Mouse (Mus musculus) G1E (cell line): ENCODE results near the gene Ppp2ca.

ENCODE experiments used
- CTCF ChIP-seq: IDR thresholded peaks from 2 replicates; pipeline ENCODE4 v1.5.1; 2012; ENCODE audit warnings: low read depth, low read length, inconsistent platforms, mixed read lengths
- POLR2AphosphoS5 ChIP-seq: IDR thresholded peaks from 2 replicates; pipeline ENCODE4 v1.6.1; 2012; ENCODE audit warnings: low read depth, low read length, inconsistent platforms; ENCODE audit not compliant: insufficient replicate concordance
- TAL1 ChIP-seq: conservative IDR thresholded peaks from 2 replicates; pipeline ENCODE4 v1.6.1; 2012; ENCODE audit warnings: low read depth, low read length, inconsistent platforms, mixed read lengths

DNA sequence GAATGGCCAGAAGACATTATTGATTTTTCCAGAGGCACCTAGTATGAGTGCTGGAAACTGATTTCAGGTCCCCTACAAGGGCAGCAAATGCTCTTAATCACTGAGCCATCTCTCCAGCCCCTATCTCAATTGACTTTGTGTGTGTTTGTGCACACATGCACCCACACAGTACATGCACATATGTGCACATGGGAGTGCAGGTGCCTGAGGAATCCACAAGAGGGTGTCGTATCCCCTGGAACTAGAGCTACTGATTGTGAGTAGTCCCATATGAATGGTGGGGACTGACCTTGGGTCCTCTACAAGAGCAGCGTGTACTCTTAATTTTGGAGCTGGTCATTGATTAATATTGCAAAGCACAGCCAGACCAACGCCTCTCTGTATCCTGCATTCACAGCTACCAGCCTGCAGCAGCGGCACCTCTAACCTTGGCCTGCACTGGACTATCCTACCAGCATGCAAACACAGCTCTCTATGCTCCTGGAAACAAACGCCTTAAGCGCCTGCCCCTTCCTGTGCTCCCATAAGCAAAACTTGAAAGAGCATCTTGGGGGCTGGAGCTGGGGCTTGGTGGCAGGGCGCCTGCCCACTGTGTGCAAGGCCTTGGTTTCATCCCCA, 32.1 kb downstream of the Ppp2ca start:
- TF ChIP-seq CTCF (no peak), TAL1 (no peak), POLR2AphosphoS5 (no peak)
